Mouse (Mus musculus): ENCODE data around the gene Sema4g. TPM values are rescaled to one million over a fixed set of nuclear protein-coding genes. Genes with fewer than 3 reads are reported as not detected.

Sema4g gene
- polyA plus RNA-seq, 1 experiment from 2014 or later: 4.9 TPM

- WGBS: 3% methylated on average over 34 of the region's 34 CpGs
- peaks cover 47% of the 10 kb centered on the region for H3K27me3 ChIP-seq (replicated peaks; ENCODE audit: control insufficient read depth, insufficient read depth, low read length)
- H3K9ac ChIP-seq (ENCODE audit: low read depth, low read length): peak overlapping the region; percentile 64
- peak overlapping the region; percentile 56 for H3K4me3 ChIP-seq (ENCODE audit: low read depth, low read length)
- H3K4me1 ChIP-seq (replicated peaks; ENCODE audit: control insufficient read depth, insufficient read depth, low read length): peaks cover 20% of the 10 kb centered on the region
- H3K4me2 ChIP-seq: peak overlapping the region; percentile 93
- peak; percentile 55; the same call in 1 of the 2 replicates for ATAC-seq (replicated peaks; ENCODE audit: low FRiP score)
- no peaks in the 10 kb centered on the region for H3K9me3 ChIP-seq (ENCODE audit: control insufficient read depth, low read length)
- DNase-seq (ENCODE audit: low spot score): no peak
- no peaks in the 10 kb centered on the region for H3K36me3 ChIP-seq (ENCODE audit: control insufficient read depth, insufficient read depth, low read length)
- 0 out of 2 replicates have a peak overlapping the region, but pooled peaks have one; percentile 75 for H3K27ac ChIP-seq (ENCODE audit: low read depth, low read length)
Measured at GRCm38 (mm10) chr19:45046523-45047321, 57.8 kb downstream of the Sema4g start.

GRCm38 (mm10) chr19:45047417-45047934 lies 58.6 kb downstream of the Sema4g start, which contains the start of gene Sfxn3:
Gene Sfxn3, plus strand, starts transcription at chr19:45047503.
- WGBS: 2% methylated on average over 26 of the region's 26 CpGs
- Histone ChIP-seq H3K36me3 (ENCODE audit: control insufficient read depth, insufficient read depth, low read length) (no peaks in the 10 kb centered on the region), H3K9me3 (ENCODE audit: control insufficient read depth, low read length) (no peaks in the 10 kb centered on the region), H3K4me3 (ENCODE audit: low read depth, low read length) (peak within 1 kb of the TSS; percentile 56), H3K27me3 (replicated peaks; ENCODE audit: control insufficient read depth, insufficient read depth, low read length) (peaks cover 43% of the 10 kb centered on the region), H3K9ac (ENCODE audit: low read depth, low read length) (peak within 1 kb of the TSS; percentile 64), H3K27ac (ENCODE audit: low read depth, low read length) (peak within 1 kb of the TSS; percentile 75), H3K4me2 (peak within 1 kb of the TSS; percentile 93), H3K4me1 (replicated peaks; ENCODE audit: control insufficient read depth, insufficient read depth, low read length) (peaks cover 20% of the 10 kb centered on the region)
- DNase-seq (ENCODE audit: low spot score): peak; percentile 79
- ATAC-seq (replicated peaks; ENCODE audit: low FRiP score): peak; percentile 84

- peak overlapping the region; percentile 93 for H3K4me2 ChIP-seq
- no peaks in the 10 kb centered on the region for H3K9me3 ChIP-seq (ENCODE audit: control insufficient read depth, low read length)
- 35% methylated on average over 11 of the region's 11 CpGs for WGBS
- peak; percentile 79 for ATAC-seq (replicated peaks; ENCODE audit: low FRiP score)
- H3K27me3 ChIP-seq (replicated peaks; ENCODE audit: control insufficient read depth, insufficient read depth, low read length): peaks cover 43% of the 10 kb centered on the region
- H3K4me1 ChIP-seq (replicated peaks; ENCODE audit: control insufficient read depth, insufficient read depth, low read length): peaks cover 20% of the 10 kb centered on the region
- H3K9ac ChIP-seq (ENCODE audit: low read depth, low read length): peak overlapping the region; percentile 64
- DNase-seq (ENCODE audit: low spot score): no peak
- no peaks in the 10 kb centered on the region for H3K36me3 ChIP-seq (ENCODE audit: control insufficient read depth, insufficient read depth, low read length)
- peak overlapping the region; percentile 56 for H3K4me3 ChIP-seq (ENCODE audit: low read depth, low read length)
- H3K27ac ChIP-seq (ENCODE audit: low read depth, low read length): peak overlapping the region; percentile 75
Measured at GRCm38 (mm10) chr19:45047935-45048643, 59.2 kb downstream of the Sema4g start.

DNA sequence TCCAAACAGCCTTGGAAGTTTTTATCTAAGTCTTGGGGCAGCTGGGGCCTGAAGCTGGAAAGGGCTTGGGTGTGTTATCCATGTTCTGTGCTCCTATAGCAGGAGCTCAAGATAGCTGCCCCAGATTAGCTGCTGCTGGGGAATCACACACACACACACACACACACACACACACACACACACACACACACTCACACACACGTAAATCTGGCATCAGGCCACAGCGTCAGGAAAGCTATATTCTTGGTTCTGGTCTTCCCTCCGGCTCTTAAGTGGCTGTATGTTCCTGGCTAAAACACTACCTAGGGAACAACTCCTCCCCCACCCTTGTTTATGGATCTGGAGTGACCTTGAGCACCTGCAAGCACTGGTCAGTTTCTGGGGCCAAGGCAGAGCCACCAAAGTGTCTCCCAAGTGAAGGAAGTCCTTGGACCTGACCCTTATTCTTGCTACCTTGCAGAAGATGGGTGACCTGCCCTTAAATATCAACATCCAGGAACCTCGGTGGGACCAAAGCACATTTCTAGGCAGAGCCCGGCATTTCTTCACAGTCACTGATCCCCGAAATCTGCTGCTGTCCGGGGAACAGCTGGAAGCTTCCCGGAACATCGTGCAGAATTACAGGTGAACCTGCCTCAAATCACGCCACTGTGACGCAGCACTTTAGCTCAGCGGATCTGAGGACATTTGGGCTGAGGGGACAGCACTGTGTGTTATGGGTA lies 59.9 kb downstream of the Sema4g start:
- Histone ChIP-seq H3K4me3 (ENCODE audit: low read depth, low read length) (no peak overlapping the region; the same call in 1 of the 2 replicates), H3K9ac (ENCODE audit: low read depth, low read length) (no peak overlapping the region), H3K4me2 (peak overlapping the region; percentile 93), H3K27ac (ENCODE audit: low read depth, low read length) (no peak overlapping the region; the same call in 1 of the 2 replicates), H3K36me3 (ENCODE audit: control insufficient read depth, insufficient read depth, low read length) (no peaks in the 10 kb centered on the region), H3K4me1 (replicated peaks; ENCODE audit: control insufficient read depth, insufficient read depth, low read length) (peaks cover 20% of the 10 kb centered on the region), H3K9me3 (ENCODE audit: control insufficient read depth, low read length) (no peaks in the 10 kb centered on the region), H3K27me3 (replicated peaks; ENCODE audit: control insufficient read depth, insufficient read depth, low read length) (peaks cover 40% of the 10 kb centered on the region)
- DNase-seq (ENCODE audit: low spot score): no peak
- 79% methylated on average over 12 of the region's 12 CpGs for WGBS
- no peak for ATAC-seq (replicated peaks; ENCODE audit: low FRiP score)

DNA sequence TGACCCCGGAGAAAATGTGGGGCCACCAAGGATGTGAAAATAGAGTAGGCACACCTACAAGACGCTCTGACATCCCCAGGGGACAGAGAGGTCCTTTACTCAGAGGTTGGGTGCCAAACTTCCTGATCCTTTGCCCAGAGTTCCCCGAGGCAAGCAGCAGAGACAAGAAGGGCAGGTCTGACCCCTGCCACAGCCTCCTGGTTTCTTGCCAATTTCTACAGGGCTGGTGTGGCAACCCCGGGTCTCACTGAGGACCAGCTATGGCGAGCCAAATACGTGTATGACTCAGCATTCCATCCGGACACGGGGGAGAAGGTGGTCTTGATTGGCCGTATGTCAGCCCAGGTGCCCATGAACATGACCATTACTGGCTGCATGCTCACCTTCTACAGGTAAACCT lies 60.6 kb downstream of the Sema4g start:
- Histone ChIP-seq H3K9ac (ENCODE audit: low read depth, low read length) (no peak overlapping the region), H3K27ac (ENCODE audit: low read depth, low read length) (no peak overlapping the region), H3K36me3 (ENCODE audit: control insufficient read depth, insufficient read depth, low read length) (no peaks in the 10 kb centered on the region), H3K4me1 (replicated peaks; ENCODE audit: control insufficient read depth, insufficient read depth, low read length) (peaks cover 20% of the 10 kb centered on the region), H3K4me2 (no peak overlapping the region), H3K4me3 (ENCODE audit: low read depth, low read length) (no peak overlapping the region), H3K9me3 (ENCODE audit: control insufficient read depth, low read length) (no peaks in the 10 kb centered on the region), H3K27me3 (replicated peaks; ENCODE audit: control insufficient read depth, insufficient read depth, low read length) (peaks cover 36% of the 10 kb centered on the region)
- DNase-seq (ENCODE audit: low spot score) (no peak), ATAC-seq (replicated peaks; ENCODE audit: low FRiP score) (no peak)
- WGBS: 75% methylated on average over 9 of the region's 9 CpGs

Other genes starting within 250 kb of the Sema4g start
- gene Pax2, start 233.1 kb upstream of the Sema4g start, polyA plus RNA-seq (2014; fragmentation: Nextera tagmentation; extraction: Ambion mirVana): not detected in 2 replicates
- gene Slf2, start 58.0 kb upstream of the Sema4g start, polyA plus RNA-seq (2014; fragmentation: Nextera tagmentation; extraction: Ambion mirVana): 49.8 and 50.1 TPM in 2 replicates
- 24.9 and 25.1 TPM in 2 replicates for gene Twnk, start 16.6 kb downstream of the Sema4g start, polyA plus RNA-seq (2014; fragmentation: Nextera tagmentation; extraction: Ambion mirVana)
- 62.2 and 65.3 TPM in 2 replicates for gene Mrpl43, start 17.3 kb downstream of the Sema4g start, polyA plus RNA-seq (2014; fragmentation: Nextera tagmentation; extraction: Ambion mirVana)
- 28.6 and 31.4 TPM in 2 replicates for gene Lzts2, start 25.3 kb downstream of the Sema4g start, polyA plus RNA-seq (2014; fragmentation: Nextera tagmentation; extraction: Ambion mirVana)
- gene Pdzd7, start 56.6 kb downstream of the Sema4g start, polyA plus RNA-seq (2014; fragmentation: Nextera tagmentation; extraction: Ambion mirVana): 0.09 TPM in 1 of 2 replicates, not detected in the other
- gene Sfxn3, start 58.4 kb downstream of the Sema4g start, polyA plus RNA-seq (2014; fragmentation: Nextera tagmentation; extraction: Ambion mirVana): 6.3 and 6.8 TPM in 2 replicates
- 0.91 and 1.6 TPM in 2 replicates for gene Kazald1, start 86.1 kb downstream of the Sema4g start, polyA plus RNA-seq (2014; fragmentation: Nextera tagmentation; extraction: Ambion mirVana)
- gene Tlx1, start 161.6 kb downstream of the Sema4g start, polyA plus RNA-seq (2014; fragmentation: Nextera tagmentation; extraction: Ambion mirVana): 0.29 and 0.32 TPM in 2 replicates
- 0.14 and 0.58 TPM in 2 replicates for gene Lbx1, start 246.7 kb downstream of the Sema4g start, polyA plus RNA-seq (2014; fragmentation: Nextera tagmentation; extraction: Ambion mirVana)

Measured in liver, embryonic 11.5 days (tissue).